Mouse (Mus musculus) right cerebral cortex, postnatal 25 days (tissue): ENCODE results near the gene Gatd1.

Experiments
- DNase-seq: peaks from one replicate; pipeline ENCODE4 v3.0.0; 2022

Gene Gatd1

DNA sequence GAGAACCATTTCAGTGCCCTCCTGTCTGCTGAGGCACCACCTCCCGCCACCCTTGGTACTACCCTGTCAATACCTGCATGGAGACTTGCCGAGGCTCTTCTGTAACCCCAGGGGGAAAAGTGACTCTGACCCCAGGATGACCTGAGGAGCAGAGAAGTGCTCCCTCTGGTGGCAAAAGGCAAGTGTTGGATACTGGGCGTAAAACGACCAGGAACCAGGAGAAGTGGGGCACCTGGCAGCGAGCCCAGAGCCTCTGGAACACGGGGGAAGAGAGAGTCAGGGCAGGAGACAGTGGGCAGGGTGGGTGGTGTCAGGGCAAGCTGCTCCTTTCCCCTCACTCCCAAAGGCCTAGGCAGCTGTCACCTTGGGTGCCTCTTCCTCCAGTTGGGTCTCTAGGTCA is 26.7 kb upstream of the Gatd1 start:
- DNase-seq = no peak

DNA sequence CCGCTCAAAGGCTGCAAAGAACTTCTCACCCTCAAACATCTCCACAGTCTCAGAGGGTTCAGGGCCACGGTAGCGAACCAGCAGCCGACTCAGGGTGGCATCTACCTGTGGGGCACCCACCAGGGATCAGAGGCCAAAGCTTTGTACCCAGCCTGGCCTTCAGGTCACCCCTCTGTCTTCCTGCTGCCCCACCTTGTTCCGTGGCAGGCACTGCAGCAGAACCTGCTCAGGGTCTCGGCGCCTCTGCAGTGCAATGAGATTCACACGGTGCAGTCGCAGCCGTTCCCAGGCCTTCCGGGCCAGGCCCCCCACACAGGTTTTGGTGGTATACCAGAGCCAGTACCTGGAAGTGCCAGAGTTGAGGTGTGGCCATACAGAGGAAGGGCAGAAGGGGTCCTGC is 25.9 kb upstream of the Gatd1 start:
- no peak for DNase-seq

DNA sequence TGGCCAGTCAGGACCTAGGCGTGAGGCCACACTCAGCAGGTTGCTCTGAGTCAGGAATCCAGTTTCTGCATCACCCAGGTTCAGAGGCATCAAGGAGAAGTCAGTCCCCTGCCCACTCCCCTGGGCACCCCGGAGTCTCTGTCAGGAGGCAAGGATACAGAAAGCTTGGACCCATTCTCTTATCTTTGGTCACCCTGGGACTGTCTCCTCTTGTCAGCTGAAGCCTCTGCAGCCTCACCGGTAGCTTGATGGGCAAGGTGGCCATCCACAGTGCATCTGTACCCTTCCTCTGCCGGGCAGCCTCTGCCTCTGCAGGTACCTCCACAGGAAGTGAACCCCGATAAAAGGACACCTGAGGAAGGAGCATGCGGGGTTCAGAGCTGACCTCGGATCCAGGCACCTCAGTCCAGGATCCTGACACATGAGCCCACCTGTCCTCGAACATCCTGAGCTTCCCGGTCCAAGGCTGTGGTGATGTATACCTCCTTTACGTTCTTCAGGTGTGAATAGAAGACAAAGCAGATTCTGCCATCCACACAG is 25.3 kb upstream of the Gatd1 start:
- DNase-seq = no peak

DNA sequence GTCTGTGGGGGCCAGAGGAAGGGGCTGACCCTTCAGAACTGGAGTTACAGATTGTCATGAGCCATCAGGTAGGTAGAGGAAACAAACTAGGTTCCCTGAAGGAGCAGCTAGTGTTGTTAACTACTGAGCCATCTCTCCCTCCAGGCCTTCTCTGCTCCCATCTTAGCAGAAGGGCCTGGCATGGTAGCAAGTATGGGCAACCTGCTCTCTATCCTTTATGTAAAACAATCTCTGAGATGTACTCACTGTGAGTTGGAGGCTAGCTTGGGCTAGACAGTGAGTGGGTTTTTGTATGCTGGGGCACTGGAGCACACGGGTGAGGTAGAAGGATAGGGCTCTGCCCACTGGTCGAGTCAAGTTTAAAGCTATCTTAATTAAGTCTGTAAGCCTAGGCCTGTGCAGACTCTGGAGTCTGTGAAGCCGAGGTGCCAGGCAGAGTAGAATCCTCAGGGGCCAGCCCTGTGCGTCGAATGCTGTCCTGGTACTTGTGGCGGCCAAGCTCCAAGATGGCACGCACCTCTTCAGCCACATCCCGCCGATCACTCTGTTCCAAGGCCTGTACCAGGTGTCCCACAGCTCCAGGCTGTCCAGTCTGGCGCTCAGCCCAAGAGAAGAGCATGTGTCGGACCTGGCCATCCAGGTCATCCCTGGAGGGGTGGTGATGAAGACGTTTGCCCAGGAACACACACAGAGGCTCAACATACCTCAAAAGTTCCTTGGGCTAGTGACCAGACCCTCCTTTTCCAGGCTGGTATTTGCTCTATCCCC is 24.4 kb upstream of the Gatd1 start:
- DNase-seq = no peak

DNA sequence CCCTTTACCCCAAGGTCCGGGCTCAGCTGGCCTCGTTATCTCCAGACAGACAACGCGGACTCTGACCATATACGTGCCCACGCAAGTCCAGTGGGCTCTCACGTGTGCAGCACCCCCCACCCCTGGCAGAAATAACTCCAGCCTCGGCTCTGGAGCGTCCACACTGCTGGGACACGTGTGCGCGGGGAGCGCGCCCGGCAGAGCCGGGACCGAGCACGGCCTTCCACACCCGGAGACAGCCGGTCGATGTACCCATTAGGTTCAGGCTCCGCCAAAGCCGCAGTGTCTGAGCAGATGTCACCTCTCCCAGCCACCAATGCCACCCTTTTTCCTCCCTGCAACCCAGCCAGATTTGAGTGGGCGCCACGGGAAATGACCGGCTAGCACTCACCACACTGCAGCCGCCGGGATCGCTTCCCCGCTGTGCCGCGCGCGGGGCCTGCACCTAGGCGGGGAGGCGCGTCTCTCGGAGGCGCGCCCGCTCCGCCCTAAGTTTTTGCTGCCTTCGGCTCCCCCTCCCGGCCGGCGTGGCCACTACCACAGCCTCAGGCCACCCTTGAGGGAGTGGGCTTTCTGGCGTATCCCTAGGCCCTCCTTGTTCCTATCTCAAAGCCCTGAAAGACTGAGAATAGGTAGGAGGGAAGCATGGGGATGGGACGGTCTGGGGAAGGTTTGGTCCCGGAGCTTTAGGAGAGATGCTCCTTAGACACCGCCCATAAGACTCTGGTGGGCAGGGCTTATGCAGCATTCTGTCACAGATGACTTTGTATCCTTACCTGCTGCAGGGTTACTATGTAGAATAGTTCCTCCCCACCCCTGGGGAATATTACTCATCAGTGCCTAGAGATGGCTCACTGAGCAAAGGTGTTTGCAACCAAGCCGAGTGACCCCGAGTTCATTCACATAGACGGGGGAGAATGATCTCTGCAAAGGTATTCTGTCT is 23.5 kb upstream of the Gatd1 start, which contains the start of gene Slc25a22:
Slc25a22 (minus strand) TSS at position 715 of the 943 bp plus-strand sequence.
- DNase-seq = peak; percentile 91

DNA sequence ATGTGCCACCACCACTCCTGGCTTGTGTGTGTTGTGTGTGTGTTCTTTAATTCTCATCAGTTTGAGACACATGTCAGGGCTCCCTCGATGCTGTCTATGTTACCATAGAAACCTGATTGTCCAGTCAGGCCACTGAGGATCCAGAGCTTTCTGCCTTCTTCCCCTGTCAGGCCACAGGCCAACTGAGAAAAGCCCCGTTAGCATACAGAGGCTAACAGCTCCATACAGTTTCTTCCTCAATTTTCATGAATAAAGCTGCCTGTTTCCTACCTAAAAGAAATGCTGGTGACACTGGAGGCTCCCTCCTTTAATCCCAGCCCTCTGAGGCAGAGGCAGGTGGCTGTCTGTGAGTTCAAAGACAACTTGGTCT is 22.6 kb upstream of the Gatd1 start:
- DNase-seq = no peak

DNA sequence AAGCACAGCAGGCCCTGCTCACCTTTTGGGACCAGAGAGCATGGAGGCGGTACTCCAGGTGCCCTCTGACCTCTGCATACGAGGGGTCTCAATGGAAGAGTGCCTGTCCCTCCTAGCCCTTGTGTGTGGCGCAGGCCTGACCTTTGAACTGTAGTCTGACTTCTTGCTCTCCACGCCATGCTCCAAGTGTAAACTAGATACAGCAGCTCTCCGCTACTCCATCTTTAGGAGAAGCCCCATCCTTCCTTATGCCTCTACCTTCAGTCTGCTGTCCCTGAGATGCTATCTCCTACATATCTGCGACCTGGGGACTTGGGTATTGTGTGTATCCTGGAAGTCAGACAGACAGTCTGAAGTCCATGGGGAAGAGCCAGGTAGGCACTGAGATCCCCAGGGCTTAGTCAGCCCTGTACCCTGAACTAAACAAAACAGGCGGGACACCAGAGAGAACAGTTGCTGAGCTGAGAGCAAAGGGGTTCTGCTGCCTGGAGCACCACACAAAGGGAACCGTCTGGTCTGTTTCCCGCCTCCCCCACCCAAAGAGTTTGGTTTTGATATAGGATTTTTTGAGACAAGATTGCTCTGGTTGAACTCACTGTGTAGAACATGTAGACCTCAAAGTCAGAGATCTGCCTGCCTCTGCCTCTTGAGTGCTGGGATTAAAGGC is 22.1 kb upstream of the Gatd1 start:
- no peak for DNase-seq

DNA sequence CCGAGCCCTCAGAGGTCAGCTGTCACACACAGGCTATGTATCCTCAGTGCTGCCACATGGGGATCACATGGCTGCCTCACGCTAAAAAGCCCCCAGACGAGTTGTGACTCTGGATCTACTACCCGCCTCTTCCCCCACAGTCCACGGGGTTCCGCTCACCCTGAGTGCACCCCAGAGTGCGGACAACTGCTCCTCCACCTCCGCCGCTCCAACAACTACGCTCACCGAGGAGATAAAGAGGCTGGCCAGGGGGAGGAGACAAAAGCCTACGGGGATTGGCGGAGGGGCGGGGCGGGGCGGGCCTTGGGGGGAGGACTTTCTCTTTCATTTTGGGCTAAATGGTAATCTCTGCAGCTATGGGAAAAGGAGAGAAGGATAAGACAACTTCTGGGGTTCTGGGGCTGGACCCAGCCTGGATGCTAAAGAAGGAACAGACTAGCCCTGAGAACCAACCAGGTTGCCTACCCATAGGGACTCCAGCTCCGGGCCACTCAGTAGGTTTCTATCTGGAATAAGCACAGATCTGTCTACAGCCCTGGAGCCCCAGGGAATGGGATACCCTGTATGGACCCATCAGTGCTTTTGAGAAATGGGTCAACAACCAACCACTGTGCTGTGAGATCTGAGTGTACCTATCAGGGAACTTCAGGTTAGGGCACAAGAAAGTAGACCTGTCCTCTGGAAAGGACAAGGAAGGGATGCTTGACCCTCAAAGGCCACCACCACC is 21.4 kb upstream of the Gatd1 start:
- DNase-seq = peak; percentile 60

DNA sequence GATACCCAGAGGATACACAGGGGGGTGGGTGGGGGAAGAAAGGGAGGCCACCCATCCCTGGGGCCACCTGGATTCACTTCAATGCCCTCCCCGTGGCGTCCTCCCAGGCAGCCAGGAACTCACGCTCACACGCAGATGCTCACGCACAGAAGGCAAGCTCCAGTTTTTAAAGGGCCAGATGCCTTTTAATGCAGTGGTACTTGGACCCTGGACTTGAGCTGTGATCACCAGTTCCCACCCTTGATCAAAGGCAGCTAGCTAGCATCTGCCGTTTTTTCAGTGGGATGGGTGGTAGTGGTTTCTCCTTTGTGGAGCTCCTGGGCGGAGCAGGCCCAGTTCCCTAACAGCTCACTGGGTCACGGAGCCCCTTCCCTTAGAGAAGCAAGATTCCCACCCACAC is 20.5 kb upstream of the Gatd1 start:
- DNase-seq = peak; percentile 73

DNA sequence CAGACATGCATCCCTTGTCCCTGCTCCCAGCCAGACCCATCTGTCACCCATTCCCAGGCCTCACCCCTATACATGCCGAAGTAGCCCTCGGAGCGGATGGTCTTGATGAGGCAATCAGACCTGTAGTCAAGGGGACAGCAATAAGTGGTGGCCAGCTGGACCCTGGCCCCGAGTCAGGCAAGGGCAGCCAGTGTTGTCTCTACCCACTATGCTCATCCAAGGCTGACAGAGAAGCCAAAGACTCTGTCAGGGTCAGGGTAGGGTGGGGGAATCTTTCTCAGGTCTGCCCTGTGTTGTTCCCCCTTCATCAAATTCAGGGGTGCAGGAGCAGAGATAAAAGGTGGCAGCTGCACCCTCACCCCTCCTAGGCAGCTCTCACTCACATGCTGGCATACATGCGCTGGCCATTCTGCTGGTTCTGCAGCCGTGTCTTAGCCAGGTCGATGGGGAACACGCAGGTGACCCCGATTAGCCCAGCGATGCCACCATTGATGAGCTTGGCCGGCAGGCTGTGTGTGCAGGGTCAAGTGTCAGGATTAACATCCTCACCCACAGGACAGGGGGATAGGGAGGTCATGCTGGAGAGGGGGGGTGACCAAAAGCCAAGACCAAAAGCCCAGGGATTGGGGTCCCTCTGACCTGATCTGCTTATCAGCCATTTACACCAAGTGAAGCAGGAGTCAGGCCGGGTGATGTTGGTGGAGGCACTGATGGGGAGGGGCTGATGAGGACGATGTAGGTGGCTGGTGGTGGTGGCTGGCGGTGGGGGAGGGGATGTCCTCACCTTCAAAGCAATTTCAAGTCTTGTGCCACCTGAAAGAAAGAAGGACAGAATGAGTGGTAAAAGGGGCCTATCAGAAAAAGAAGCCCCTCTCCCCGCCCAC is 19.8 kb upstream of the Gatd1 start:
- no peak for DNase-seq

DNA sequence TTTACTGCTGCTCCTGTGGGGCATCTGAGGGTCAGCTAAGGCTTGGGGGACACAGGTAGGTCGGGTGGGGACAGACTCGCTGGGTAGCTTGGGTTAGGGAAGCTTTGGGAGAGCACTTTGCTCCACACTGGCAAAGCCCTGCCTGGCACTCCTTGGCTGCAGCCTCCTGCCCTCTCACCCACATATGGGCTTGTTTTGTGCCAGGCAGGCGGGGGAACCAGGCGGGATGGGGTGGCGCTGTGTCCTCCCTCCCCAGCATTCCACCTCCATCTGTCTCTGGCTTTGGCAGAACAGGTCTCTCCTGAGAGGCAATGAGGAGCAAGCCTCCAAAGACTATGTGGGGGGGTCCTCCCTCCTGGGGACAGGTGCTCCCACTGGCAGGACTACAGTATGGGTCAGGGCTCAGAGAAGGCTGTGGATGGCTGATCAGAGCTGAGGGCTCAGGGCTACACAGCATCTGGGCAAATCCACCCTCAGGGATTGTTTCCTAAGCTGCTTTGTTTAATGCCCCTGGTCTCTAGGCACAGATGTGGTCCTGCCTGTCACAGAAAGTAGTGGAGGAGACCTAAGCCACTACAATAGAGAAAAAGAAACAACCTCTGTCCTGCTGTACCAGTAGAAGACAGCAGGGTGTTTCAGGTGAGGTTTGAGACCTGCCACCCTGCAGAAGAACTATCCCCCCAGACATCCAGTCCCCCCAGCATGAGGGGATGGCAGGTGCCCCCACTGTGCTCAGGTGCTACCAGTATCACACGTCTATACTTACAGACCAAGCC is 19.0 kb upstream of the Gatd1 start:
- no peak for DNase-seq

DNA sequence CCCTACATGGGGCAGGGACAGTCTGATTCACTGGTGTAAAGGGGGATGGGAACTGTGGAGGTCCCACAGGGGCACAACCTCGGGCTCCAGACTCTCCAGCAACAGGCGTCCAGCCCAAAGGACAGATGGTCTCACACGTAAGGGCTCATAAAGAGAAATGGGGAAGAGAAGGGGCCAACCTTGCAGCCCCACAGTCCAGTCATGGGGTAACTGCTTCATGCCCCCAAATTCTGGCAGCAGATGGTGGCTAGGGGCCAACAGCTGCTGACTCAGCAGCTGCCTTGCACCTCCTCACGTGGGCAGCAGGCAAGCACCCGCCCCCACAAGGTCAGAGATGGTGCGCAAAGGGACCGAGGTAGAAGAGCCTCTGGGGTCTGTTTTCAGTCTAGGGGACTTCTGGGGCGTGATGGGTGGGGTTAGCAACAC is 18.3 kb upstream of the Gatd1 start:
- DNase-seq = no peak

DNA sequence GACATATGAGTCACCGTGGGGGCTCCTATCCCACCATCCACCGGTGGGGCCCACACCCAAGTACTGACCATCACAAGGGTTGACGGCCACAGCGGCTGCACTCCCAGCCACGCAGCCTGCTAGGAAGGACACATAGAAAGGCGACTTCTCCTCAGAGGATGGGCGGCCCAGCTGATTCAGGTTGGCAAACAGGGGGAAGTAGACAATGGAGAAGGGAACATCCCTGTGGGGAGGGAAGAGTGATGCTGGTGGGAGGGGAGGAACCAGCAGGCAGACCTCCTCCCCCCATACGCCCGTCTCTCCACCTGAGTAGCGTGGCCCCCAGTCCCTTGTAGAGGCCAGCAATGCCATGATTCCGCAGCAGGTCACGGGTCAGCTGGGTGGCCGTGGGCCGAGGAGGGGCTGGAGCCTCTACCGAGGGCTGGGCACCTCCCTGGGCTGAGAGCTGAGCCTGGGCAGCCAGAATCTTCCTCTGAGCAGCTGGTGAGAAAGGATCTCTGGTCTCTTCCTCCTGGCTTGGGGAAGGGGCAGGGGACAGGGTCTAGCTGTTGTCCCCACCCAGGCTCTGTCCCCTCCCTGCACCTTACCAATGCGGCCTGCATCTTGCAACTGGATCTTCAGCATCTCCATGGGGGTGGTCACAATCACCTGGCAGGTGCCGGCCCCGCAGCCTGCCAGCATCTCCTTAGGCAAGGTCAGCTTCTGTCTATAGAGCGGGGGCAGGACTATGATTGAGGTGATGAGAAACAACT is 17.7 kb upstream of the Gatd1 start:
- DNase-seq = no peak

DNA sequence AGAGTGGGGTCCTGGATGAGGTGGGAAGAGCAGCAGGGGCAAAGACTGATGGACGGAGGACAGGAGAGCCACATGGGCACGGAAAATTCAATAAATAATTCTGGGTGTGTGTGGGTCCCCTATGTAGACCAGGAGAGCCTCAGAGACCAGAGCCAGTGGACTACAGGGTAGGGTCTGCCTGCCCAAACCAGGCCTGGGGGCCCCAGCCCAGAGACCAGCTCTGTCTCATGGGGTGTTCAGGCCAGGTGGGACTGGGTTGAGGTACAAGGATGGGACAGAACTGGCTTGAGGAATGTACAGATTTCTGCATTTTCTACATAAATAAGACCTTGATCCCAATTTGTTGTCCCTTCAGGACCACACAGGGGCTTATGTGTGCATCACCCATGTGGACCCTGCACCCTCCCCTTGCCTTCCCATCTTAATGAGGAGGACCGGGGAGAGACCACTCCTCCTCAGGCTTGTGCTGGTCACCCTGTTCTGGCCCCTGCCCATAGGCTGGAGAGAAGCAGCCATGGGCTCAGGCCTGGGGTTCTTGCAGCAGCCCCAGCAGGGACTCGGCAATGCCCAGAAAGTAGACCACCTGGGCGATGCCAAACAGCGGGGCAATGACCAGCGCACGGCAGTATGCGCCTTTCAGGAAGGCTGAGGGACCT is 16.8 kb upstream of the Gatd1 start:
- DNase-seq = no peak

DNA sequence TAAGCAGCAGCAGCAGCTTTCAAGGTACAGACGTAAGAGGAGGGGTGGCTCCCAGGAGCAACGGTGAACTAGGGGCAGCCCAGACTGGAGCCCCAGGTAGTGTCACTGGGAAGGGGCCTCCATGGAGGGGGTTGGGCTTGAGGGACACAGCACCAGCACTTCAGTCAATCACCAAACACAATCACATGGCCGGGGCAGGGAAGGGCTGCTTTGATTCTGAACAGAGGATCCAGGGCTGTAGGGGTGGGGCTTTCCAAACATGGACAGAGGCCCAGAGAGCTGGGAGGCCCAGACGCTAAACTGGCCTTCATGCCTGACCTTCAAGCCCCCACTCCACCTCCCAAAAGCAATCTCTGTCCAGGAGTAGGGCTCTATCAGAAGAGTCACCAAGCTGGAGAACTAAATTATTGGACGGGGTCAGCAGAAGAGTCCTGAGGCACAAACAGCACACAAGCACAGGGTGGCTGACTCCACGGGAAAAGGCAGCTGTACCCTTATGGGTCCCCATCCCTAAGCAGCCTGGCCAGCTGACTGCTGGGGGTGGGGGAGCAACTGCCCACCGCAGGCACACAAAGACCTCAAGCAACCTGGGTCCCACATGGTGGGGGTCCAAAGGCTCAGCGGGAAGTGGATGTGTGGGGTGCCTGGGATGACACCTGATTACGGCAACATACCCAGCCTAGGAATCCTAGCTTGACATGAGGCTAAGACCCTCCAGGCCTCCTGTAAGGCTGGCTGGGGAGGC is 16.1 kb upstream of the Gatd1 start:
- no peak for DNase-seq

DNA sequence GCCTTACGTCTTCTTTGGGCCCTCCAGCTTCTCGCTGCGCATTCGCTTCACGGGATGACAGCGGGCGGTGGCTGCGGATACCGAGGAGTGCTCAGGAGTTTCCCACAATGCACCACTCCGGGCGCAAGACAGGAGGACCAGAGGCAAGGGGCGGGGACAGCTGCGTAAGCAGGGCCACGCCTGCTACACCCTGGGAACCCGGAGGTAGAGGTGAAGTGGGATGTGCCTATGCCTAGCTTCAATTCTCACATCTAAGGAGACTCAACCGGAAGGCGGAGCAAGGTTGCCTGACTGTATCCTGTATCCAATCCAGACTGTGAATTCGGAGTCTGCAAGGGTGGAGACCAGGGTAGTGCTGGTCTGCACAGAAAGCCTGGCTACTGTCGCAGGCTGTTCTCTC is 15.4 kb upstream of the Gatd1 start, which contains the start of gene Cend1:
Cend1 (minus strand) TSS at position 182 of the 400 bp plus-strand sequence.
- peak; percentile 90 for DNase-seq

DNA sequence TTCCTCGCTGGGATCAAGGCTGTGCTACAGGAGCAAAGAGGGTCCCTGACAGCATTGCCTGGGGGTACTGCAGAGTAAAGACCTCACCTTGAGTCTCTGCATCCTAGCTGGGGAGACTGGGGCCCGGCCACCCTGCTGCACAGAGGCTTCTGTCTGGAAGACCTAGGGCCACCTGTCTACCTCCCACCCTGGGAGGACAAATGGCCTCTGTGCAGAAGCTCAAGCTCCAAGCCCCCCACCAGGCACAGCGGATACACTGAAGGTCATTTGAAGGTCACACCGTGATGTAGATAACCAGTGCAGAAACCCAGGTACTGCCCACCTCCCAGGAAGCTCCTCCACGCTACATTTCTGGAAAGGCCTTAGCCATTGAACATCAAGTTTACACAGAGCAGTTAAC is 14.8 kb upstream of the Gatd1 start:
- DNase-seq = no peak

DNA sequence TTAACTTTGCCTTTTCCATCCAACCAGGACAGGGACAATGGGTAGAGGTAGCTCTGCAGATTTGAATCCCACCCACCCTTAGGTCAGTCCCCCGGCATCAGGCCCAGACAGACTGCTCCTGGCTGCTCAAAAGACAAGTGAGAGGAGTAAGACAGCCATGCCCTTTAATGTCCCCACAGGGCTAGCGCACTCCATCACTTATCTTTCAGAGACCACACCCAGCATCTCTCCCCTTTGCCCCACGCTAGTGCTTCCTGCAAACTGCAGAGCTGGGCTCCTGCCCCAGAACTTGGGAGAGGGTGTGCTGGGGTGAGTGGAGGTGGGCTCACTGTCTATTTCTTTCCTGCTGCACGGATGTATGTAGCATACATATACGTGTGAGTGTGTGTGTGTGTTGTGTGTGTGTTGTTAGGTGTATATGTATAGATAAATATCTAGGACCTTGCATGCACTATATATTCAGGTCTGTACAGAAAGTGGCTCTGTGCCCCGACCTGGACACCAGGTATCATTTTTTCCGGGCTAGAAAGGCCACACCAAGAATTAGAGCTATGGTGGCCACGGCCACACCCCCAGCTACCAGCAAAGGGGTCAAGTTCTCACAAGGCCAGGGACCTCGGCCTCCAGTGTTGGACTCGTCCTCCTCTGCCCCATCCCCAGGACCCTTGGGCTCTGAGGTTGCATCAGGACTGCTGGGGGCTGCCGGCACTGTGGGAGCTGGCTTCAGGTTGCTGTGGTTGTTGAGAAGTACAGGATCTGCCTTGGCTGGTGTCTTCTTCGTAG is 13.2 kb upstream of the Gatd1 start:
- no peak for DNase-seq
